Mouse (Mus musculus): ENCODE measurements around the gene Pdgfd. TPM values are rescaled to one million over a fixed set of nuclear protein-coding genes. Genes with fewer than 3 reads are reported as not detected.

The Pdgfd gene
- not detected in 2 replicates for total RNA-seq (2012; rRNA removed)
- not detected in 2 replicates for total RNA-seq (2014; rRNA removed)
- polyA plus RNA-seq (2012; ENCODE audit: insufficient read length, low read depth): not detected in 2 replicates

DNA sequence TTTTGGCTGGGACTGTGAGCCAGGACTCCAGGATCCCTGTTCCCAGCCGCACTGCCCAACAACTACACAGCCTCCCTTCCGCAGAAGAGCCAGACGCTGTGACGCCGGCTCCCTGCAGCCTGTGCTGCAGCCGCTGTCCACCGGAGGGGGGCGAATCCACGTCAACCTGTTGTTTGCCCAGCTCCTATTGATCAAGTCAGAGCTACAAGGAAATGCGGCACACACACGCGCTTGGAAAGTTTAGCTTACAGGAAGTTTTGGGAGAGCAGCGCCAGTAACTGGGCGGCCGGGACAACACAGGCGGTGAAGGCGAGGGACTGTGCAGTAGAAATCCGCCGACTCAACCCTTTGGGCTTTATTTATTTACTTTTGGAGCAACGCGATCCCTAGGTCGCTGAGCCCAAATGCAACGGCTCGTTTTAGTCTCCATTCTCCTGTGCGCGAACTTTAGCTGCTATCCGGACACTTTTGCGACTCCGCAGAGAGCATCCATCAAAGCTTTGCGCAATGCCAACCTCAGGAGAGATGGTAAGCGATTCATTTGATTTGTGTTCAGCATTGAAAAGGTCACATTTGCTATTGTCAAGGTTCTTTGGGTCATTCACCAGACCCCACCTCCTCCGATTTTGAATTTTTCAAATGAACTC is at the start of gene Pdgfd:
Gene Pdgfd (plus strand): TSS at position 194 of the 647 bp plus-strand sequence.
- Histone ChIP-seq H3K79me2 (replicated peaks; ENCODE audit: control insufficient read depth, extremely low read depth, insufficient read depth, poor library complexity, severe bottlenecking) (no peaks in the 10 kb centered on the region), H3K9ac (ENCODE audit: insufficient read depth, low read depth) (no peak within 1 kb of the TSS)

DNA sequence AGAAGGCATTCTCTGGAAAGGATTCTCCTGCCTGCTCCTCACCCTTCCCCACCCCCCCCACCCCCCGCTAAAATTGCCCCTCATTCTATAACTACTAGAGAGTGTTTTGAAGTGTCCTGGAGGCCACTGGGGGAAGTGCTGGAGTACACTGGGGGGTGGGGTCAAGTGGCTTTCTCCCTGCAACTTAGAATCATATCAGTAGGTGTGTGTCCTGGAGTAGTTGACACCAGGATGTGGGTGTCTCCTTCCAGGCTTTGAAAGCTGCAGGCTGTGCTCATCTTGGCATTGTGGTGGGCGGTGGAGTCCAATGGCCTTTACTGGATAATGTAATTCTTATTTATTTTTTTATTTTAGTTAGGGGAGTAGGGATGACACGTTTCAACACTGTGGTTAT is 651 bp downstream of the Pdgfd start:
- Histone ChIP-seq H3K27ac (ENCODE audit: insufficient read depth, low read depth) (no peak overlapping the region), H3K4me2 (ENCODE audit: insufficient read depth, low read depth, poor library complexity, severe bottlenecking) (no peak overlapping the region), H3K4me3 (replicated peaks in 1 of 3; ENCODE audit: low read depth in 2 of 3, low read length in 2 of 3, poor library complexity in 1 of 3) (no peak overlapping the region), H3K9me3 (replicated peaks; ENCODE audit: low read length) (no peaks in the 10 kb centered on the region), H3K4me1 (ENCODE audit: control insufficient read depth in 1 of 2, insufficient read depth in 2 of 2) (no peaks in the 10 kb centered on the region), H3K79me2 (replicated peaks; ENCODE audit: control insufficient read depth, extremely low read depth, insufficient read depth, poor library complexity, severe bottlenecking) (no peaks in the 10 kb centered on the region), H3K36me3 (replicated peaks in 1 of 2; ENCODE audit: control insufficient read depth in 1 of 2, insufficient read depth in 1 of 2, low read length in 1 of 2) (no peaks in the 10 kb centered on the region), H3K9ac (ENCODE audit: insufficient read depth, low read depth) (no peak overlapping the region), H3K27me3 (replicated peaks) (no peaks in the 10 kb centered on the region)
- TF ChIP-seq RAD21 (IDR thresholded peaks at IDR 0.05; ENCODE audit: low read depth, low read length): no peak
- no peak for TF ChIP-seq ZC3H11A (IDR thresholded peaks at IDR 0.05; ENCODE audit: low read depth, low read length)
- no peak for TF ChIP-seq ELF1 (IDR thresholded peaks at IDR 0.05; ENCODE audit: low read depth, low read length)
- no peak for TF ChIP-seq TCF12 (IDR thresholded peaks at IDR 0.05; ENCODE audit: low read depth, low read length)
- no peak for TF ChIP-seq MAZ (IDR thresholded peaks at IDR 0.05; ENCODE audit: low read depth, low read length)
- no peak for TF ChIP-seq POLR2AphosphoS2 (IDR thresholded peaks at IDR 0.05; ENCODE audit: low read depth, low read length)
- TF ChIP-seq MEF2A (IDR thresholded peaks at IDR 0.05; ENCODE audit: borderline replicate concordance, low read depth, low read length): no peak
- TF ChIP-seq SMC3 (IDR thresholded peaks at IDR 0.05; ENCODE audit: low read depth, low read length): no peak
- dilution Hi-C loops (cut with MboI; ENCODE audit: extremely low pct_ligation_motif_present, extremely low pct_unique_long_range_greater_than_20kb, low sequenced_read_pairs) (no loop called here), in situ Hi-C loops (cut with MboI; ENCODE audit: low pct_ligation_motif_present, low pct_unique_long_range_greater_than_20kb, low sequenced_read_pairs) (no loop called here)
- no peak for DNase-seq (ENCODE audit: extremely low read depth)

More for the DNA sequence above, at the start of gene Pdgfd:
- Histone ChIP-seq H3K9me3 (replicated peaks; ENCODE audit: low read length) (no peaks in the 10 kb centered on the region), H3K36me3 (replicated peaks in 1 of 2; ENCODE audit: control insufficient read depth in 1 of 2, insufficient read depth in 1 of 2, low read length in 1 of 2) (no peaks in the 10 kb centered on the region), H3K27me3 (replicated peaks) (no peaks in the 10 kb centered on the region), H3K4me2 (ENCODE audit: insufficient read depth, low read depth, poor library complexity, severe bottlenecking) (no peak within 1 kb of the TSS), H3K4me1 (ENCODE audit: control insufficient read depth in 1 of 2, insufficient read depth in 2 of 2) (no peaks in the 10 kb centered on the region), H3K4me3 (replicated peaks in 1 of 3; ENCODE audit: low read depth in 2 of 3, low read length in 2 of 3, poor library complexity in 1 of 3) (no peak within 1 kb of the TSS), H3K27ac (ENCODE audit: insufficient read depth, low read depth) (no peak within 1 kb of the TSS)
- DNase-seq (ENCODE audit: extremely low read depth): peak; percentile 1
- dilution Hi-C loops (cut with MboI; ENCODE audit: extremely low pct_ligation_motif_present, extremely low pct_unique_long_range_greater_than_20kb, low sequenced_read_pairs) (no loop called here), in situ Hi-C loops (cut with MboI; ENCODE audit: low pct_ligation_motif_present, low pct_unique_long_range_greater_than_20kb, low sequenced_read_pairs) (no loop called here)
- TF ChIP-seq MAZ (IDR thresholded peaks at IDR 0.05; ENCODE audit: low read depth, low read length) (no peak), NRF1 (IDR thresholded peaks at IDR 0.05; ENCODE audit: low read depth, low read length) (no peak), ZC3H11A (IDR thresholded peaks at IDR 0.05; ENCODE audit: low read depth, low read length) (no peak), EP300 (IDR thresholded peaks at IDR 0.05; ENCODE audit: low read length) (no peak), ETS1 (conservative IDR thresholded peaks at IDR 0.05; ENCODE audit: low read depth, low read length) (no peak), SMC3 (IDR thresholded peaks at IDR 0.05; ENCODE audit: low read depth, low read length) (peak; percentile 22), RAD21 (IDR thresholded peaks at IDR 0.05; ENCODE audit: low read depth, low read length) (peak; percentile 21), MAX (IDR thresholded peaks at IDR 0.05; ENCODE audit: low read length) (no peak), CTCF (conservative IDR thresholded peaks at IDR 0.05 in 1 of 2, IDR thresholded peaks at IDR 0.05 in 1 of 2; ENCODE audit: low read depth in 2 of 2, low read length in 2 of 2) (peak in 1 of 2 experiments; percentile 30; a peak in 2 of 4 replicates), POLR2A (IDR thresholded peaks at IDR 0.05; ENCODE audit: low read depth, low read length) (no peak), BHLHE40 (IDR thresholded peaks at IDR 0.05; ENCODE audit: low read depth, low read length) (no peak), ELF1 (IDR thresholded peaks at IDR 0.05; ENCODE audit: low read depth, low read length) (no peak), TCF12 (IDR thresholded peaks at IDR 0.05; ENCODE audit: low read depth, low read length) (no peak), PAX5 (IDR thresholded peaks at IDR 0.05; ENCODE audit: low read length) (no peak)
